Mouse (Mus musculus): ENCODE data around the gene Prep. TPM values are rescaled to one million over a fixed set of nuclear protein-coding genes. Genes with fewer than 3 reads are reported as not detected.

Prep gene
- polyA plus RNA-seq, 1 experiment from 2014 or later, result 41.7 TPM

- no peak overlapping the region for H3K27ac ChIP-seq (replicated peaks)
- WGBS, result 74% methylated on average over 1 of the region's 1 CpGs
- H3K27me3 ChIP-seq (replicated peaks; ENCODE audit: low read depth, poor library complexity, severe bottlenecking), result no peaks in the 10 kb centered on the region
- no peak for DNase-seq (ENCODE audit: low spot score)
- no peaks in the 10 kb centered on the region for H3K36me3 ChIP-seq (replicated peaks)
- no peaks in the 10 kb centered on the region for H3K9me3 ChIP-seq
- no peak overlapping the region for H3K4me3 ChIP-seq
- H3K4me1 ChIP-seq, result no peaks in the 10 kb centered on the region
Observed at GRCm38 (mm10) chr10:45060841-45061240, 6.2 kb upstream of the Prep start.

- 16% methylated on average over 12 of the region's 12 CpGs for WGBS
- Histone ChIP-seq H3K27me3 (replicated peaks; ENCODE audit: low read depth, poor library complexity, severe bottlenecking) (no peaks in the 10 kb centered on the region), H3K4me1 (peaks cover 38% of the 10 kb centered on the region), H3K4me3 (peak overlapping the region; percentile 73), H3K9me3 (no peaks in the 10 kb centered on the region), H3K27ac (replicated peaks) (peak overlapping the region; percentile 92), H3K36me3 (replicated peaks) (peaks cover 1% of the 10 kb centered on the region; the same call in 1 of the 2 replicates)
- peak; percentile 34 for DNase-seq (ENCODE audit: low spot score)
Observed at GRCm38 (mm10) chr10:45066131-45066930, 672 bp upstream of the Prep start.

GRCm38 (mm10) chr10:45067436-45067925, 478 bp downstream of the Prep start:
- H3K36me3 ChIP-seq (replicated peaks), result peaks cover 13% of the 10 kb centered on the region
- H3K9me3 ChIP-seq, result no peaks in the 10 kb centered on the region
- no peaks in the 10 kb centered on the region for H3K27me3 ChIP-seq (replicated peaks; ENCODE audit: low read depth, poor library complexity, severe bottlenecking)
- peaks cover 38% of the 10 kb centered on the region for H3K4me1 ChIP-seq
- H3K27ac ChIP-seq (replicated peaks), result peak overlapping the region; percentile 92
- no peak for DNase-seq (ENCODE audit: low spot score)
- 1% methylated on average over 28 of the region's 28 CpGs for WGBS
- H3K4me3 ChIP-seq, result peak overlapping the region; percentile 73

GRCm38 (mm10) chr10:45069557-45069956, 2.6 kb downstream of the Prep start:
- WGBS, result 91% methylated on average over 6 of the region's 6 CpGs
- Histone ChIP-seq H3K4me1 (peaks cover 38% of the 10 kb centered on the region), H3K36me3 (replicated peaks) (peaks cover 33% of the 10 kb centered on the region), H3K27me3 (replicated peaks; ENCODE audit: low read depth, poor library complexity, severe bottlenecking) (no peaks in the 10 kb centered on the region), H3K27ac (replicated peaks) (no peak overlapping the region), H3K4me3 (no peak overlapping the region), H3K9me3 (no peaks in the 10 kb centered on the region)
- DNase-seq (ENCODE audit: low spot score), result no peak

GRCm38 (mm10) chr10:45070362-45070761, 3.4 kb downstream of the Prep start:
- no peaks in the 10 kb centered on the region for H3K27me3 ChIP-seq (replicated peaks; ENCODE audit: low read depth, poor library complexity, severe bottlenecking)
- no peak for DNase-seq (ENCODE audit: low spot score)
- no peaks in the 10 kb centered on the region for H3K9me3 ChIP-seq
- H3K36me3 ChIP-seq (replicated peaks), result peaks cover 42% of the 10 kb centered on the region
- H3K27ac ChIP-seq (replicated peaks), result no peak overlapping the region
- no peak overlapping the region for H3K4me3 ChIP-seq
- H3K4me1 ChIP-seq, result peaks cover 42% of the 10 kb centered on the region
- WGBS, result 87% methylated on average over 5 of the region's 5 CpGs

GRCm38 (mm10) chr10:45070929-45071813, 4.2 kb downstream of the Prep start:
- Histone ChIP-seq H3K36me3 (replicated peaks) (peaks cover 50% of the 10 kb centered on the region), H3K9me3 (no peaks in the 10 kb centered on the region), H3K4me3 (no peak overlapping the region), H3K27me3 (replicated peaks; ENCODE audit: low read depth, poor library complexity, severe bottlenecking) (no peaks in the 10 kb centered on the region), H3K27ac (replicated peaks) (no peak overlapping the region), H3K4me1 (peaks cover 48% of the 10 kb centered on the region)
- WGBS, result 84% methylated on average over 13 of the region's 13 CpGs
- no peak for DNase-seq (ENCODE audit: low spot score)

GRCm38 (mm10) chr10:45072339-45072738, 5.3 kb downstream of the Prep start:
- Histone ChIP-seq H3K27me3 (replicated peaks; ENCODE audit: low read depth, poor library complexity, severe bottlenecking) (no peaks in the 10 kb centered on the region), H3K4me3 (no peak overlapping the region), H3K36me3 (replicated peaks) (peaks cover 55% of the 10 kb centered on the region), H3K27ac (replicated peaks) (no peak overlapping the region), H3K9me3 (no peaks in the 10 kb centered on the region), H3K4me1 (peaks cover 52% of the 10 kb centered on the region)
- DNase-seq (ENCODE audit: low spot score), result no peak
- WGBS, result 93% methylated on average over 4 of the region's 4 CpGs

- Histone ChIP-seq H3K27ac (replicated peaks) (no peak overlapping the region), H3K4me3 (no peak overlapping the region), H3K27me3 (replicated peaks; ENCODE audit: low read depth, poor library complexity, severe bottlenecking) (no peaks in the 10 kb centered on the region), H3K36me3 (replicated peaks) (peaks cover 68% of the 10 kb centered on the region), H3K4me1 (peaks cover 36% of the 10 kb centered on the region), H3K9me3 (no peaks in the 10 kb centered on the region)
- DNase-seq (ENCODE audit: low spot score), result no peak
- 82% methylated on average over 6 of the region's 6 CpGs for WGBS
Observed at GRCm38 (mm10) chr10:45074543-45074942, 7.5 kb downstream of the Prep start.

- Histone ChIP-seq H3K27me3 (replicated peaks; ENCODE audit: low read depth, poor library complexity, severe bottlenecking) (no peaks in the 10 kb centered on the region), H3K4me3 (no peak overlapping the region), H3K4me1 (peaks cover 39% of the 10 kb centered on the region), H3K36me3 (replicated peaks) (peaks cover 78% of the 10 kb centered on the region), H3K9me3 (no peaks in the 10 kb centered on the region), H3K27ac (replicated peaks) (no peak overlapping the region)
- 83% methylated on average over 5 of the region's 5 CpGs for WGBS
- no peak for DNase-seq (ENCODE audit: low spot score)
Observed at GRCm38 (mm10) chr10:45075491-45076051, 8.6 kb downstream of the Prep start.

GRCm38 (mm10) chr10:45076585-45076984, 9.6 kb downstream of the Prep start:
- H3K9me3 ChIP-seq, result no peaks in the 10 kb centered on the region
- H3K27me3 ChIP-seq (replicated peaks; ENCODE audit: low read depth, poor library complexity, severe bottlenecking), result no peaks in the 10 kb centered on the region
- H3K36me3 ChIP-seq (replicated peaks), result peaks cover 84% of the 10 kb centered on the region
- no peak overlapping the region for H3K4me3 ChIP-seq
- H3K4me1 ChIP-seq, result peaks cover 34% of the 10 kb centered on the region
- 86% methylated on average over 10 of the region's 10 CpGs for WGBS
- no peak overlapping the region for H3K27ac ChIP-seq (replicated peaks)
- no peak for DNase-seq (ENCODE audit: low spot score)

GRCm38 (mm10) chr10:45077353-45077752, 10.3 kb downstream of the Prep start:
- Histone ChIP-seq H3K9me3 (no peaks in the 10 kb centered on the region), H3K27ac (replicated peaks) (no peak overlapping the region), H3K4me3 (no peak overlapping the region), H3K27me3 (replicated peaks; ENCODE audit: low read depth, poor library complexity, severe bottlenecking) (no peaks in the 10 kb centered on the region), H3K36me3 (replicated peaks) (peaks cover 81% of the 10 kb centered on the region), H3K4me1 (peaks cover 38% of the 10 kb centered on the region)
- DNase-seq (ENCODE audit: low spot score), result no peak
- 79% methylated on average over 5 of the region's 5 CpGs for WGBS

GRCm38 (mm10) chr10:45079756-45080155, 12.8 kb downstream of the Prep start:
- 80% methylated on average over 5 of the region's 5 CpGs for WGBS
- H3K36me3 ChIP-seq (replicated peaks), result peaks cover 62% of the 10 kb centered on the region

More at GRCm38 (mm10) chr10:45079756-45080155, 12.8 kb downstream of the Prep start:
- H3K27ac ChIP-seq (replicated peaks), result no peak overlapping the region
- H3K4me1 ChIP-seq, result peaks cover 53% of the 10 kb centered on the region
- no peaks in the 10 kb centered on the region for H3K9me3 ChIP-seq
- H3K27me3 ChIP-seq (replicated peaks; ENCODE audit: low read depth, poor library complexity, severe bottlenecking), result no peaks in the 10 kb centered on the region
- no peak overlapping the region for H3K4me3 ChIP-seq
- no peak for DNase-seq (ENCODE audit: low spot score)

All from embryonic facial prominence, embryonic 10.5 days (tissue).